Mouse (Mus musculus) E14TG2a.4 (cell line): ENCODE measurements around the gene Galnt13.

Experiments used
- H3K27me3 ChIP-seq: 2 replicates; pipeline ENCODE4 v1.6.1; 2014; ENCODE audit warnings: low read length, control low read depth; ENCODE audit not compliant: insufficient read depth
- H3K36me3 ChIP-seq: 2 replicates; pipeline ENCODE4 v1.6.1; 2014; ENCODE audit warnings: low read length, control low read depth; ENCODE audit not compliant: insufficient read depth
- H3K4me1 ChIP-seq: replicated peaks from 2 replicates; pipeline ENCODE4 v1.6.1; 2014; ENCODE audit warnings: low read depth, low read length, control low read depth
- H3K4me3 ChIP-seq: replicated peaks from 2 replicates; pipeline ENCODE4 v1.5.1; 2014; ENCODE audit warnings: mild to moderate bottlenecking, low read length
- H3K9me3 ChIP-seq: 2 replicates; pipeline ENCODE4 v1.6.1; 2014; ENCODE audit warnings: low read length, control low read depth
- CTCF ChIP-seq: conservative IDR thresholded peaks from 2 replicates; pipeline ENCODE4 v1.5.1; 2014; ENCODE audit warnings: low read length
- NANOG ChIP-seq: IDR thresholded peaks from 2 replicates; pipeline ENCODE4 v1.6.1; 2014; ENCODE audit warnings: borderline replicate concordance, low read length, mixed read lengths
- POU5F1 ChIP-seq: IDR thresholded peaks from 2 replicates; pipeline ENCODE4 v1.6.1; 2014; ENCODE audit warnings: low read length, borderline replicate concordance

Gene Galnt13

GRCm38 (mm10) chr2:54435937-54436735 is at the start of gene Galnt13:
Galnt13 (plus strand) TSS chr2:54436317.
- peak within 1 kb of the TSS; percentile 83 for H3K4me3 ChIP-seq

GRCm38 (mm10) chr2:54431060-54431459 is 5.1 kb upstream of the Galnt13 start:
- no peaks in the 10 kb centered on the region; the same call in 1 of the 2 replicates for H3K4me1 ChIP-seq
- TF ChIP-seq NANOG (no peak), POU5F1 (no peak), CTCF (no peak)
- peaks cover 10% of the 10 kb centered on the region for H3K27me3 ChIP-seq
- peaks cover 5% of the 10 kb centered on the region; the same call in 1 of the 2 replicates for H3K9me3 ChIP-seq
- no peak overlapping the region for H3K4me3 ChIP-seq
- no peaks in the 10 kb centered on the region for H3K36me3 ChIP-seq

More at GRCm38 (mm10) chr2:54435937-54436735, at the start of gene Galnt13:
- no peaks in the 10 kb centered on the region for H3K36me3 ChIP-seq
- 0 out of 2 replicates have a peak, but pooled peaks cover 4% of the 10 kb centered on the region for H3K9me3 ChIP-seq
- H3K4me1 ChIP-seq = peaks cover 8% of the 10 kb centered on the region
- H3K27me3 ChIP-seq = peaks cover 36% of the 10 kb centered on the region
- TF ChIP-seq NANOG = no peak
- TF ChIP-seq CTCF = no peak
- TF ChIP-seq POU5F1 = no peak

- TF ChIP-seq NANOG (no peak), POU5F1 (no peak), CTCF (no peak)
- Histone ChIP-seq H3K36me3 (no peaks in the 10 kb centered on the region), H3K27me3 (peaks cover 36% of the 10 kb centered on the region), H3K4me1 (peaks cover 8% of the 10 kb centered on the region), H3K9me3 (0 out of 2 replicates have a peak, but pooled peaks cover 4% of the 10 kb centered on the region), H3K4me3 (peak overlapping the region; percentile 83)
These were observed 737 bp upstream of the Galnt13 start for GRCm38 (mm10) chr2:54435380-54435779.

GRCm38 (mm10) chr2:54436736-54437500 is 801 bp downstream of the Galnt13 start:
- Histone ChIP-seq H3K4me3 (peak overlapping the region; percentile 83), H3K27me3 (peaks cover 36% of the 10 kb centered on the region), H3K4me1 (peaks cover 8% of the 10 kb centered on the region), H3K9me3 (0 out of 2 replicates have a peak, but pooled peaks cover 4% of the 10 kb centered on the region), H3K36me3 (no peaks in the 10 kb centered on the region)
- TF ChIP-seq POU5F1 (no peak), NANOG (no peak), CTCF (no peak)

GRCm38 (mm10) chr2:54437501-54437830 is 1.3 kb downstream of the Galnt13 start:
- Histone ChIP-seq H3K4me1 (peaks cover 8% of the 10 kb centered on the region), H3K36me3 (no peaks in the 10 kb centered on the region), H3K27me3 (peaks cover 36% of the 10 kb centered on the region), H3K4me3 (peak overlapping the region; percentile 83), H3K9me3 (0 out of 2 replicates have a peak, but pooled peaks cover 4% of the 10 kb centered on the region)
- TF ChIP-seq NANOG = no peak
- TF ChIP-seq POU5F1 = no peak
- TF ChIP-seq CTCF = no peak

GRCm38 (mm10) chr2:54442734-54443500 is 6.8 kb downstream of the Galnt13 start:
- no peaks in the 10 kb centered on the region; the same call in 1 of the 2 replicates for H3K4me1 ChIP-seq
- H3K27me3 ChIP-seq = peaks cover 13% of the 10 kb centered on the region
- no peaks in the 10 kb centered on the region for H3K36me3 ChIP-seq
- TF ChIP-seq CTCF (no peak), NANOG (no peak), POU5F1 (no peak)
- no peaks in the 10 kb centered on the region for H3K9me3 ChIP-seq
- H3K4me3 ChIP-seq = no peak overlapping the region

- H3K36me3 ChIP-seq = no peaks in the 10 kb centered on the region
- H3K4me3 ChIP-seq = no peak overlapping the region
- no peaks in the 10 kb centered on the region for H3K4me1 ChIP-seq
- H3K9me3 ChIP-seq = no peaks in the 10 kb centered on the region
- TF ChIP-seq POU5F1 (no peak), CTCF (no peak), NANOG (no peak)
- H3K27me3 ChIP-seq = no peaks in the 10 kb centered on the region
These were observed 47.3 kb downstream of the Galnt13 start for GRCm38 (mm10) chr2:54483426-54483825.
